Mouse (Mus musculus) T-helper 2 cell (primary cell): ENCODE measurements around the gene Tmc8.

Experiments
- in situ Hi-C: fragments of 300-600 bp; cut with MboI, MseI; formaldehyde crosslinking; loops from one replicate; pipeline ENCODE4 v1.15.1; 2025; ENCODE audit warnings: high pct_unique_total_duplicates

Tmc8 gene

DNA sequence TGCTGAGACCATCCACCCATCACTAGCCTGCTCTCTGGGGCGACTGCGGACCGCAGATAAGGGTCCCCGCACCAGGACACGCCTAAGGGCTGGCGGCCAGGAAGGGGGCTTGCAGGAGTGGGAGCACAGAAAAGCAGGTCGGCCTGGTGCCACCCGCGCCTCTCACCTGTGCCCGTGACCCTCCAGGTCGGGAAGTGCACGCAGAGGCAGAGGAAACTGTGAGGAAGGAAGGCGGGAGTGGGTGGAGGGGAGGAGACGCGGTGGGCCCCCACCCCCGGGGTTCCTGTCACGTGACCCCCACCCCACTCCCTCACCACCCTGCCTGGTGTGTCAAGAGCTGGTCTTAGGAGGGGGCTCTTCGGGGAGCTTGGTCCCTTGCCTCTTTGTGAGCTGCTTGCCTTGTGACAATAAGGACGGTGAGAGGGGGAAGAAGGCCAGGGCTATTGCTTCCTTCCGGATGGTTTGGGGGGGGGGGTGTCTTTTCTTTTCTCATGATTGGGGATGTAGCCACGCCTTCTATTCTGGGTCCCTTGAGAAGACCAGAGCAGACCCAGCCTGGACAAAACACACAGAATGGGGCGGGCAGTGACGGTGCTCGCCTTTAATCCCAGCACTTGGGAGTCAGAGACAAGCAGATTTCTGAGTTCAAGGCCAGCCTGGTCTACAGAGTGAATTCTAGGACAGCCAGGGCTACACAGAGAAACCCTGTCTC lies at the start of gene Tmc8, which contains the start of gene Tmc6:
Tmc8 (plus strand) TSS at position 84 of the 712 bp plus-strand sequence.
Tmc6 (minus strand) TSS at position 206 of the 712 bp plus-strand sequence.
- in situ Hi-C loops, result no loop called here

DNA sequence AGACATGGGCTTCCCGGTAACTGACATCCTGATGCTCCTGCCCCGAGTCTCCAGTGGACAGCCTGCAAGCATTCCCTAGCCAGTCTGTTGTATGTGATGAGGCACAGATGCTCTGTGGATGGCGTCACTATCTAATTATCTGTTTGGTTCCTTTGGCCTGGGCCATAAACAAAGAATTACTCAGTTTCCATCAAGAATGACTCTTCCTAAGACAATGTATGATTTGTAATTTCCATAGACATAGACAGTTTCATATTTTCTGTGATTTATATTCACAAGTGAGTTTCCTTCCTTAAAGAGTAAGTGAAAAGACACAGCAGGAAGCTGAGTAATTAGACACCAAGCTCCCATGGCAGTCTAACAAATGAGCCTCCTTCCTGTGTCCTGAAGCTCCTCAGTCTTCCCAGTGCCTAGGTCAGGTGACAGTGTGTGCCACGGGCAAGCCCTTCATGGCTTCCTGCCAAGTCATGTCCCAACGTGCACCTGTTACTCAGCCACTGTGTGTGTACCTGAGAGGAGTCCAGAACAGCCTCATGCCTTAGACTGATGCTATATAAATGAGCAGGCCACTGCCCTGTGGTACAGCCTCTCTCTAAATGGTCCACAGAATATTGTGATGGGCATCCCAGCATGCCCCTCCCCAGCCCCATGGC lies 45.7 kb upstream of the Tmc8 start:
- in situ Hi-C loops, result no loop called here

DNA sequence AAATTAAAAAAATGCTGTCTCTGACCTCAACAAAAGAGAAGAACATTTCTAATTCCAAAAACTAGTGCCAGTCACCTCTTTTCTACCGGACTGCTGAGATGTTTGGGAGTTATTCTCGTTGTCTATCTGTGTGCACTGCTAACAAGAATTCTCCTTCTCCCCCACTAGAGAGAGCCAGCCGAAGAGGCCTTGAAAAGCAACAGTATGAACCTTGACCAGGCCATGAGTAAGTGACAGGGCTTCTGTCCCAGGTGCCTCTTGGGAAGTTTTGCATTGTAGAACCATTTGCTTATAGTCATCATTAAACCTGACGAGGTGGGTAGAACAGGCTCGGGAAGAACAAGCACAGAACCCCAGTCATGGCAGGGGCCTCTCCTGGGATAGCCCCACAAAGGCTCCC lies 43.8 kb upstream of the Tmc8 start:
- in situ Hi-C loops, result no loop called here

DNA sequence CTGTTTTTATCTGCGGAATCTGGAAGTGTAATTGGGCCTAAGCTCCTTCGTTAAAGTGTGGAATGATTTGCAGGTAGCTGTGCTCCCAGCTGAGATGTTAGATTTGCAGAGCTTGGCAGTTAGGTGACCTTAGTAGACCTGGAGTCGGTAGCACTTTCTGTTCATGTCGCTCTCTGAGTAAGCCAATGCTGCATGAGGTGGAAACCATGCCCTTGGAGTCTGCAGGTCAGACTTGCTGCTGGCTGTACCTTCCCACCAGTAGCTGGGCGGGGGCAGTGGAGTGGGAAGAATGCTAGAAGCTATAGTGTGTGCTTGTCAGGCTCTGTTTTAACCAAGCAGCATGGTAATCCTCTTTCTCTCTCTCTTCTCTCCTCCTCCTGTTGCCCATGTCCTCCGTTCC lies 40.7 kb upstream of the Tmc8 start:
- in situ Hi-C loops, result no loop called here

DNA sequence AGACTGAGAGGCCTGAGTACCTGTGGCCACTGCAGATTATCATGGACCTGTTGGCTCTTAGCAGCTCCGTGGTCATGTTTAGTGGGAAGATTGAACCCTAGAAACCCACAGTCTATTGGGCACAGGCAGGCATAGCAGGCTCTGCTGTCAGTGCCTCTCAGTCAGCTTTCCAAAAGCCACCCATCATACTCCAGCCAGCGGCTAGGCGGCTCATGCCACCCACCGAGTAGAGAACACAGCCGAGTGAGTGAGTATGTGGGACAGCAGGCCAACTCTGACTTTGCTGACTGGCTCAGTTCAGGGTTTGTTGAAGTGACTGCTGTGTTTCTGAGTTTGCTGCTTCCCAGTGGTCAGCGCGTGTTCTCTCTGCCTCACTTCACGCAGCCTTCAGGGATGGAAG lies 39.6 kb upstream of the Tmc8 start:
- in situ Hi-C loops, result no loop called here

DNA sequence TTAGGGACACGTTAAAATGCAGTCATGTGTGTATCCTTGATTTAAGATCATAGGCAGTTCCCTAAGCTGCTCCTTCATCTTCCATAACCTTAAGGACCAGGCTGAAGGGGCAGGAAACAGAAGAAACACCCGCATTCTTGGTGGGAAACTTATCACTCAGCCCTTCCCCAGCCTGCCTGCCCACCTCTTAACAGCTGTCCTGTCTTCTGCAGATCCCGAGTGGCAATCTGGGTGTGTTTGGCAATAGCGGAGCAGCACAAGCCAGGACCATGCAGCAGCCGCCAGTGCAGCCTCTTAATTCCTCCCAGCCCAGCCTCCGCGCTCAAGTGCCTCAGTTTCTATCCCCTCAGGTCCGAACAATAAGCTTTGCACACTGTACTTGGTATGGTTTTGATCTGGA lies 39.2 kb upstream of the Tmc8 start:
- in situ Hi-C loops, result no loop called here

DNA sequence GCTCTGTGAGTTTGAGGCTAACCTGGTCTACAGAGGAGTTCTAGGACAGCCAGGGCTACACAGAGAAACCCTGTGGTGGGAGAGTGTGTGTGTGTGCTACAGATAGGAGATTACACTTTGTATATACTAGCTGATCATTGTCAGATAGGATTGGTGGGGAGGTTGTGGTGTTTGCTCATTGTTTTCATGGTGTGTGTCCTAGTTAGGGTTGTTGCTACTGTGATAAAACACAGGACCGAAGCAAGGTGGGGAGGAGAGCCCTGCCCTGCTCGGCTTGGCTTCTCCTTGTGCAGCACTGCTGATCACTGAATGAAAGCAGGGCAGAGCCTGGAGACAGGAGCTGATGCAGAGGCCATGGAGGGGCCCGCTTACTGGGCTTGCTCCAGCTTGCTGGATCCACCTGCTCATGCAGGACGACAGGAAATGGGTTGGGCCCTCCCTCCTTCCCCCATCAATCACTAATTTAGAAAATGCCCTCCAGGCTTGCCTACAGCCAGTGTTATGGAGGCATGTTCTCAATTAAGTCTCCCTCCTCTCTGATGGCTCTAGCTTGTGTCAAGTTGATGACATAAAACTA lies 38.3 kb upstream of the Tmc8 start:
- in situ Hi-C loops, result no loop called here

DNA sequence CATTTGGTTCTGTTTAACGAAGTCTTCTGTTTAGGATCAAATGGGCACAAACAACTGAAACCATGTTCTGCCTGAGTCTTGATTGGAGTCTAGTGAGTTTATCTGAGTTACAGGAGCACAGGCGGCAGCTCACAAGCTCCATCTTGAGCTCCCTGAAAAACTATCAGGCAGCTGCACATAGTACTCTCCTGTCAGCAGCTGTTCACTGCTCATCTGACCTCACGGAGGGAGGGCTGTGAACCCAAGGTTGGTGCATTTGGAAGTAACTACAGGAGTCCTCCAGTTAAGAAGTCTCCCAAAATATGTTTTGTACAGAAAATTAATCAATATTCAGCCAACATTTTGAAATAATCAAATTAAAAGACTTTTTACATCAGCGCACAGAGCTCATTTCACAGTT lies 33.2 kb upstream of the Tmc8 start:
- in situ Hi-C loops, result no loop called here

DNA sequence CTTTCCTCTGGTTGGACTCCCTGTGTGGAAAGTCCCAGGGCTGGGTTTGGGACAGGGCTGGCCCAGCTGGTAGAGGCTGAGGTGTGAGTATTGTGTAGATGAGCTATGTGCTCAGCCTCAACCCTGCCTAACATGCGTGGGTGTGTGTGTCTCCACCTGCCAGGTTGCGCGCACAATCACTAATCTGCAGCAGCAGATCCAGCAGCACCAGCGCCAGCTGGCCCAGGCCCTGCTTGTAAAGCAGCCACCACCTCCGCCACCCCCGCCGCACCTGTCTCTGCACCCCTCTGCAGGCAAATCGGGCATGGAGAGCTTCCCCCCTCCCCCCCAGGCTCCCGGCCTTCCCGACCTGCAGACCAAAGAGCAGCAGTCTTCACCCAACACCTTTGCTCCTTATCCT lies 32.5 kb upstream of the Tmc8 start:
- in situ Hi-C loops, result no loop called here

DNA sequence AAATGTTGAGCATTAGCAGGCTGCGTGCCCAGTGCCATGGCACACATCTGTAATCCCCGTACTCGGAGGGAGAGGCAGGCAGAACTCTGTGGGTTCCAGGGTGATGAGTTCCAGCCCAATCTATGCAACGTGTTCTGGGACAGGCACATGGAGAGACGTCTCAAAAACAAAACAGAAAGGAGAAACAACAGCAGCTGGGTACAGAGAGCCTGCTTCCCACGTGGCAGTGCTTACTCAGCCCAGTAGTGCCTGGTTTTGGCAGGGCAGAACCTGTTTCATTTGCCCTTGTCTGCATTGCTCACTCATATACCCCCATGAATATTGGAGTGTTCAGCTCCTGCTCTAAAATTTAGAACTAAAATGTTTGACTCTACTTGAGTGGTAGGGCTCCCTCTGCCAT lies 30.3 kb upstream of the Tmc8 start:
- in situ Hi-C loops, result loop anchor here (5.0 kb wide), 2 partner anchors 39 to 71 kb away; no protein-coding TSS in a partner anchor

DNA sequence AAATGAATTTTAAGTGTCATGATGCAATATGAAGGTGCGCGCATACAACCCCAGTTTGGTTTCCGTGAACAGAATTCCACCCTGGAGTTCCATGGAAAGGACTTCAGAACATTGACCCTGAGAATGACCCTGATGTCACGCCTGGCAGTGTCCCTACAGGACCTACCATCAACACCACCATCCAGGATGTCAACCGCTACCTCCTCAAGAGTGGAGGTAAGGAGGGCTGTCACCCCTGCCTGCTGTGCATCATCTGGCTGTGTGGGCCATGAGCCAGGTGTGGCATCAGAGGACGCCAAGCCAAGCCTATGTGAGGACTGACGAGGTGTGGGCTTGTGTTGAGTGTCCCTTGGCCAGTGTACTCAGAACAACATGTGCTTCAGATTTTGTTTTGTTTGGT lies 26.0 kb upstream of the Tmc8 start:
- in situ Hi-C loops, result no loop called here

DNA sequence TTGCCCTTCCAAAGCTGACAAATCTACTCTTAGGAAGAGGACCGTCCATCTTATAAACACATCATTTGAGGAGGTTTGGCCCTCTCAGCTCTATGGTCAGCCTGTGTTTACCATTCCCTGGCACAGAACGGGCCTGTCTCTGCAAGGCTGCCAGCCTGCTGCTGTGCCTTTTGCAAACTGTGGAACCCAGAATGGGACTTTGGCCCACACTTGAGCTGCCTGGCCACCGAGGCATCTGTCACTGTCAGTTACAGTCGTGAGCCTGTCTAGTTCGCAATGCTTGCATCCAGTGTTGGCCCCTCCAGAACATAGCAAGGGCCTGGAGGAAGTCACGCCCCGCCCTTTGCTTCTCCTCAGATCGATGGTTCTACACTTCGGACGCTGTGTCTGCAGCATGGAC lies 22.6 kb upstream of the Tmc8 start:
- in situ Hi-C loops, result no loop called here

DNA sequence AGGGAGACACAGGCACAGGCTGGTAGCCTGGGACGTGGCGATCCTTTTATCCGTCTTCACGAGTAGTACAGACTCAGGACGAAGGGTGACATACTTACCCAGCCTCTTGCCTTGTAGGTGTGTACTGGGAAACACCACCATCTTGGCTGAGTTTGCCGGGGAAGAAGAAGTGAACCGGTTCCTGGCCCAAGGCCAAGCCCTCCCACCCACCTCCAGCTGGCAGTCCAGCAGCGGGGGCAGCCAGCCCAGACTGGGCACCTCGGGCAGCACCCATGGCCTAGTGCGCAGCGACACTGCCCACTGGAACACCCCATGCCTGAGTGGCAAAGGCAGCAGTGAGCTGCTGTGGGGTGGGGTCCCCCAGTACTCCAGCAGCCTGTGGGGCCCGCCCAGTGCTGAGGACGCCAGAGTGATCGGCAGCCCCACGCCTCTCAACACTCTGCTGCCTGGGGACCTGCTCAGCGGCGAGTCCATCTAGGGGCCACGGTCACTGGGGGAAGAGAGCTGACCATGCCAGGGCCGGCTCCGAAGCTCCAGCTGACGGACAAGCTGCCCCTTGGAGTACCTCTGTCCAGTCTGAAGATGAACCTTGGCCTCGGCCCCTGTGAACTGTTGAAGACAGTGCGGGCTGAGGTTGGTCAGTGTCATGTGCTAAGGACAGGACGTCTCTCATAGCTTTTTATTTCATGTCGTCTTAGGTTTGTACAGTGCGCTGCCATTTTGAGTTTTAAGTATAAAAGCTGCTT lies 21.3 kb upstream of the Tmc8 start:
- in situ Hi-C loops, result no loop called here

DNA sequence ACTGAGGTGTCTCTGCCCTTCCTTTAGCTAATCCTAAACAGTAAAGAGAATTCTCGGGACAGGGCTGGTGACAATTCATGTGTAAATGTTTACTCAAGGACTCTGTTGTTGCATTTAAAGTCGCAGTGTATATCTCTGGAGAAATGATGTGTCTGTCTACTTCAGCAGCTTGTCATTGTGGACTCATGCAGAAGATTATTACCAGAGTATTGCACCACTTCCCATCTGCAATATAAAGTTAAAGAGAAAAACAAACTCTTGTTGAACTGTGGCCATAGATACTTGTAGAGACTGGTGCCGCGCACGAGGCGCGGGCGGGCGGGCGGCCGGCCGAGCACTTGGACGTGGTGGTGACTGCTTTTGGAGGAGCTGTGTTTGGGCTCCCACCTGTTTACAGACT lies 20.1 kb upstream of the Tmc8 start:
- in situ Hi-C loops, result no loop called here

DNA sequence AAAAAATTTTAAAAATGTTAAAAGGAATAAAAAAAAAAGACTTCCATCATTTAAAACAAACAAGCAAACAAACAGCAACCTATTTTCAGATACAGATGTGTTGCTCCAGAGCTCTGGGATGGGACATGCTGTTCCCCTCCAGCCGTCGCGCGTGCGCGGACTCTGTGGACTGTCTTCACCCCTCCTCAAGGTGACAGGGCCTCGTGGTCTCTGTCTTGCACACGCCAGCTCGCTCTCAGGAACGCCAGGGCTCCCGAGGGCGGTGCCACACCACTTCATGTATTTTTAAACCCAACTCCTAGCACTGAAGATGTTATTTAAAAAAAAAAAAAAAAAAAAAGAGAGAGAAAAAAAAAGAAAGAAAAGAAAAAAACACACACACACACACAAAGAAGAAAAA lies 19.6 kb upstream of the Tmc8 start:
- in situ Hi-C loops, result no loop called here

DNA sequence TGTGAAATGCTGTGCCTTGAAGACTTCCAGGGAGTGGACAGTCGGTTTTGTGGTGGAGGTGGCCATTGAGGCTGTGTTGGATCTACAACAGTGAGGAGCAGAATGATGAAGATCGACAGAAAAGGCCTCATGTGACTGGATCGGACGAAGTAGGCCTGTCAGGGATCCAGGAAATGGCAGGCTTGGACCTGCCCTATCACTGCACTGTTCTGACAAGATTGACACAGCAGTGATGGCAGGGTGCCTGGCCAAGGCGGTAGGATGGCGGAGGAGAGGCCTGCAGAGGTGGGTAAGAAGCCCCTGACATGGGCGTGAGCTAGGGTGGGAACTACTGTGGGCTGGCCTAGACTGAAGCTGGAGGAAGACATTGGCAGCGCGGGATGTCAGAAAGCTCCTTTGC lies 17.6 kb upstream of the Tmc8 start:
- in situ Hi-C loops, result no loop called here

DNA sequence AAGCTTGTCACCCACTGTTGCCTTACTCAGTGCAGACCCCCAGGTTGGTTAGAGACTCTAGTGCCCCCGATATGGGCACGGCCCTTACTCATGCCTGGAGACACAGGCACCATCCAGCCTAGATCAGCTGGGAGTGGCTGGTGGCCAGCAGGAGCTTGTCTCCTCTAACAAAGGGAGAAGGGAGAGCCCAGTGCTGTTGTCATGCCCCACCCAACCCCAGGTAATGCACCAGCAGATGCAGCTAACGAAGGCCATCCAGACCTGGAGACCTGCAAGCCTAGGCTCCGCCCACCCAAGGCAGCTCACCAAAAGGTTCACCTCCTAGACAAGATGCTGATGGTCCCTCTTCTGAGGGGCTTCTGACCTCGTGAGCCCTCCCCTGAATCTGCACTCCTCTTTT lies 16.5 kb upstream of the Tmc8 start:
- in situ Hi-C loops, result no loop called here

DNA sequence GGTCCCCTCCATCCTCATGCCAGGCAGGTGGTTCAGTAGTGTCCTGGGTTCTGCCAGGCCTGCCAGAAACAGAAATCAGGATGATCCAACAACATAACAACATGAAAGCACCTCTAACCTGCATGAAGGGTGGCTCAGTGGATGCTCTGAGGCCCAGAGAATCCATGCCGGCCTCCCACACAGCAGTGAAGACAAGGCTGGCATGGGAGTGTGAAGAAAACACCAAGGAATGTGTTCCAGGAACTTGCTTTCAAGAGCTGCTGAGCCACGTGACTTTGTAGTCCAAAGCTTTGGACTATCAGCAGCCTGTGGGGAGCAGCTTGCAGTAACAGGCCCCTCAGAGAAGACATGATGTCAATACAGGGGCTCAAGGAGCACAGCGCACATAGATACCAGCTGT lies 15.6 kb upstream of the Tmc8 start:
- in situ Hi-C loops, result no loop called here

DNA sequence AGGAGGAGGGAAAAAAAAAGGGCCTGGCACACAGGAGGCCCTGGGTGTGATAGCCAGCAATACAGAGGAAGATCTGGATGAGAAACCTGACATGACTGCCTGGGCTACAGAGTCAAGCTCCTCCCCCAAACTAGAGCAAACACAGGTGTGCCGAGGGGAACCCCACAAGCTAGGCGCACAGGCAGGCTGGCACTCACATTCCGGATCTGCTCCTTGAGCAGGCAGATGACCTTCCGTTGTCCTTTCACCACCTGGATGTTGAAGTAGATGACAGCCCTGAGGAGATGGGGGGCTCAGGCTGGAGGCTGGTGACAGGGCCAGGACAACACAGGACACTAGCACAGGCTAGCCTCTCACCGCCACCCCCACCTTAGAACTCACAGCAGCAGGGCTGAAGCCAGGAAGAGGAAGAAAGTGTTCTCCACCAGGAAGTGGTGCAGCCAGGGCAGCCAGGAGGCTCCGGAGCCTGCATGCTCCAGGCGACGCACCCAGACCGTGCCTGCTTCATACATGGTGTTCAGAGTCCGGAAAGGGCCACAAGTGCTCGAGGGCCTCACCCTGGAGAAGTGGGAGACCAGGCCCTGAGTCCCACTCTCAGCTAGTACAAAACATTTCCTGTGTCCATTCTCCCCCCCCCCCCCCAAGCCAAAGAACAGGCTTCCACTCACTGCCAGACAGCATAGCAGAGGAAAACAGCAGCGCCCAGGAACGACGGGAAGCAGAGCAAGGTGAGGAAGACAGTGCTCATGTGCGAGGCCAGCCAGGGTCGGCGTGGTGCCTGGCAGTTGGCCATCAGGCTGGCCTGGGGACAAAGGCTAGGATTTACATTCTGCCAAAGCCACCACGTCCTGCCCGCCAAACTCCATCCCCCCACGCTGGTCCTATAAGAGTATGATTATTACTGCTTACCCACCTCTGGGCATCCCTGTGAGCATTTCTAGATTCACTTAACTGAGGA lies 12.9 kb upstream of the Tmc8 start:
- in situ Hi-C loops, result no loop called here

DNA sequence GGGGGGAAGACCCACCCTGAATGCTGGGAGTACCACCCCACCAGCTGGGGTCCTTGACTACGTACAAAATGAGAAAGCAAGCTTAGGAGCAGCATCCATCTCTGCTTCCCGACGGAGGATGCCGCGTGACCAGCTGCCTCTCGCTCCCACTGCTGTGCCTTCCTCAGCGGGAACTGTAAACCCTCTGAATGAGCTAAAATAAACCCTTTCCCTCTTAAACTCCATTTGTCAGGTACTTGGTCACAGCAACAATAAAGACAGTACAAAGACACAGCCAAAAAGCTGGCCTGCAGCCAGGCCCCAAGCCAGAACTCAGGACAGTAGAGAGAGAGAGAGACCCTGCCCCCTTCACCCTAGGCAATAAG lies 12.2 kb upstream of the Tmc8 start:
- in situ Hi-C loops, result no loop called here

DNA sequence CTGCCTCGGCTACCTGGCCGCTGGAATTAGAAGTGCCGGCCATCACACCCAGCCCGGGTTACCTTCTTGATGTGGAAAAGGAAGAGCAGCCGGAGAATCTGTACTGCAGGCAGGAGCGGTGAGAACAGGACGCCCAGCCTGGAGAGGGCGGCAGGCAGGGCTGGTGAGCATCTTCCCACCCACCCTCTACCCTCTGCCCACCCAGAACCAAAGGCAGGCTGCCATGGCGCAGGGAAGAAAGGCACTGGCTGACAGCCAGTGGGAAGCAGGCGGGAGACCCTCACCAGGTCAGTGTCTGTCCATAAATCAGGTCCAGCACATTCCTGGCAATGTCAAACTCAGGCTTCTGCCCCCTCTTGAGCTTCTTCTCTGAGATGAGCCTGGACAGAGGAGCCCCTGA lies 11.5 kb upstream of the Tmc8 start:
- in situ Hi-C loops, result no loop called here
